Mouse (Mus musculus) heart, embryonic 15.5 days (tissue): ENCODE data around the gene Secisbp2l. TPM values are rescaled to one million over a fixed set of nuclear protein-coding genes. Genes with fewer than 3 reads are reported as not detected.
A peak's percentile ranks its signal among the peaks of the same experiment; 100 is the strongest.

Experiments used
- ATAC-seq: fragments of 200-750 bp; cut with Nextera tagmentation; replicated peaks from 2 replicates; pipeline ENCODE4 v1.8.0; 2017; ENCODE audit warnings: low read depth, moderate TSS enrichment; ENCODE audit not compliant: insufficient number of reproducible peaks, insufficient read depth, low FRiP score
- H3K27ac ChIP-seq: fragments of 300-500 bp; sonication (generic); 2 replicates; pipeline ENCODE4 v1.5.1; 2015; ENCODE audit warnings: mild to moderate bottlenecking, inconsistent platforms
- H3K27me3 ChIP-seq: fragments of 300-500 bp; sonication (generic); 2 replicates; pipeline ENCODE4 v1.6.1; 2015; ENCODE audit warnings: inconsistent platforms
- H3K36me3 ChIP-seq: fragments of 300-500 bp; sonication (generic); 2 replicates; pipeline ENCODE4 v1.6.1; 2015; ENCODE audit warnings: mild to moderate bottlenecking, inconsistent platforms
- H3K4me1 ChIP-seq: fragments of 300-500 bp; sonication (generic); replicated peaks from 2 replicates; pipeline ENCODE4 v1.6.1; 2015; ENCODE audit warnings: inconsistent platforms
- H3K4me2 ChIP-seq: fragments of 300-500 bp; sonication (generic); 2 replicates; pipeline ENCODE4 v1.6.1; 2015; ENCODE audit warnings: inconsistent platforms, mild to moderate bottlenecking, moderate library complexity
- H3K4me3 ChIP-seq: fragments of 300-500 bp; sonication (generic); 2 replicates; pipeline ENCODE4 v1.5.1; 2015; ENCODE audit warnings: mild to moderate bottlenecking, inconsistent platforms
- H3K9ac ChIP-seq: fragments of 300-500 bp; sonication (generic); 2 replicates; pipeline ENCODE4 v1.6.1; 2015; ENCODE audit warnings: mild to moderate bottlenecking, inconsistent platforms
- H3K9me3 ChIP-seq: fragments of 300-500 bp; sonication (generic); replicated peaks from 2 replicates; pipeline ENCODE4 v1.6.1; 2016; ENCODE audit warnings: inconsistent platforms
- WGBS: fragments of 180-500 bp; shearing (Covaris S2); methylation state at CpG from one replicate; pipeline ENCODE4 v1.1.7; 2015; ENCODE audit warnings: mixed read lengths; 5-methylcytosine and 5-hydroxymethylcytosine counted together
- polyA plus RNA-seq: library from polyadenylated mRNA; unstranded; fragments of >200 nt; fragmentation: Nextera tagmentation; extraction: Ambion mirVana; gene quantifications from 2 replicates; pipeline ENCODE4 v1.2.1, GENCODE M21; 2015

The Secisbp2l gene
- polyA plus RNA-seq = 11.3 and 12.8 TPM in 2 replicates

GRCm38 (mm10) chr2:125782719-125783109 is at the start of gene Secisbp2l:
Gene Secisbp2l, minus strand, starts transcription at chr2:125782870.
- H3K27me3 ChIP-seq = no peaks in the 10 kb centered on the region
- ATAC-seq = peak; percentile 97
- no peaks in the 10 kb centered on the region for H3K36me3 ChIP-seq
- H3K9ac ChIP-seq = peak within 1 kb of the TSS; percentile 99
- 0% methylated on average over 28 of the region's 28 CpGs for WGBS
- no peaks in the 10 kb centered on the region for H3K9me3 ChIP-seq
- H3K4me1 ChIP-seq = peaks cover 17% of the 10 kb centered on the region
- peak within 1 kb of the TSS; percentile 100 for H3K4me3 ChIP-seq
- peak within 1 kb of the TSS; percentile 74 for H3K4me2 ChIP-seq
- H3K27ac ChIP-seq = peak within 1 kb of the TSS; percentile 92

GRCm38 (mm10) chr2:125829924-125830323 is 47.3 kb upstream of the Secisbp2l start:
- no peaks in the 10 kb centered on the region for H3K27me3 ChIP-seq
- peaks cover 49% of the 10 kb centered on the region for H3K36me3 ChIP-seq
- no peak overlapping the region for H3K4me3 ChIP-seq
- no peak for ATAC-seq
- 95% methylated on average over 2 of the region's 2 CpGs for WGBS
- H3K27ac ChIP-seq = no peak overlapping the region
- no peaks in the 10 kb centered on the region for H3K9me3 ChIP-seq
- no peak overlapping the region for H3K9ac ChIP-seq
- H3K4me1 ChIP-seq = no peaks in the 10 kb centered on the region
- H3K4me2 ChIP-seq = no peak overlapping the region

GRCm38 (mm10) chr2:125827898-125828297 is 45.2 kb upstream of the Secisbp2l start:
- Histone ChIP-seq H3K9ac (no peak overlapping the region), H3K36me3 (peaks cover 30% of the 10 kb centered on the region)
- WGBS = 75% methylated on average over 4 of the region's 4 CpGs

DNA sequence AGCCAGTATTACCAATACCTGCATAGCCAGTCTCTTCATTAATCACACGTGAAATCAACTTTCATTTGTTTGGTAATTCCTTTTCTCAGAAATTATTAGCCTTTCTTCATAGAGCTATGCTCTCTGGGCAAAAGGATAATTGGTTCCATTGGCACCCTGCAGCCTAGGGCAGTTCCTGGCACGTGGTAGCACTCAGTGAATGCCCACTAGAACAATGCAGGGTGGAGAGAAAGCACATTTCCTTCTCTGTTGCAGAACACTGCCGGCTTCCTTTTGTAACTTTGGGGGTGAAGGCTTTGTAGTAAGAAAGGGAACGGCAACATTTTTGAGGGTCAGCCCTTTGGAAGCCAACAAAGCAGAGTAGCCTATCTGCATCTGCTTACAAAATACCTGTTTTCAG is 43.5 kb upstream of the Secisbp2l start:
- no peak overlapping the region for H3K27ac ChIP-seq
- H3K9me3 ChIP-seq = no peaks in the 10 kb centered on the region
- H3K9ac ChIP-seq = no peak overlapping the region
- no peak overlapping the region for H3K4me3 ChIP-seq
- H3K27me3 ChIP-seq = no peaks in the 10 kb centered on the region
- H3K36me3 ChIP-seq = peaks cover 15% of the 10 kb centered on the region
- H3K4me1 ChIP-seq = no peaks in the 10 kb centered on the region
- no peak for ATAC-seq
- no peak overlapping the region for H3K4me2 ChIP-seq
- 74% methylated on average over 4 of the region's 4 CpGs for WGBS

More at GRCm38 (mm10) chr2:125827898-125828297, 45.2 kb upstream of the Secisbp2l start:
- Histone ChIP-seq H3K4me1 (no peaks in the 10 kb centered on the region), H3K27me3 (no peaks in the 10 kb centered on the region), H3K9me3 (no peaks in the 10 kb centered on the region), H3K4me3 (no peak overlapping the region), H3K27ac (no peak overlapping the region), H3K4me2 (no peak overlapping the region)
- ATAC-seq = no peak

DNA sequence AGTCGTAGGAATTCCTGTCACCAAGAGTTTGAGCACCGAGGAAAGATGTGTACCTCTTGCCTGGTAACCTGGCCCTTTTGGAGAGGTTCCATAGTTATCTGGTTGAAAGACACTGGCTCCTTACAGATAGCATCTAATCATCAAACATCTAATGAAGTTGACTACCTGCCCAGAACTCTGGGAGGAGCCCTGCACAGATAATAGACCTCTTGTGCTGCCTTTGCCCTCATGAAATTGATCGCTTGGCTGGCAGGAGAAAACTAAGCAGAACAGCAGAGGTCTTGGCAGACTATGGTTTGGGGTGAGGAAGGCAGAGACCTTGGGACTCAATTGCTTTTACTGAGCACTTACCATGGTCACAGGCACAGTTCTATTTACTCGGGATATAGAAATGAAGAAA is 37.7 kb upstream of the Secisbp2l start:
- Histone ChIP-seq H3K27me3 (no peaks in the 10 kb centered on the region), H3K9ac (no peak overlapping the region), H3K4me2 (no peak overlapping the region), H3K4me3 (no peak overlapping the region), H3K9me3 (no peaks in the 10 kb centered on the region), H3K36me3 (no peaks in the 10 kb centered on the region), H3K27ac (no peak overlapping the region), H3K4me1 (no peaks in the 10 kb centered on the region)
- no peak for ATAC-seq
- whole genome bisulfite sequencing = 83% methylated on average over 4 of the region's 4 CpGs

GRCm38 (mm10) chr2:125813972-125814595 is 31.4 kb upstream of the Secisbp2l start:
- H3K27me3 ChIP-seq = no peaks in the 10 kb centered on the region
- 66% methylated on average over 9 of the region's 9 CpGs for WGBS
- no peaks in the 10 kb centered on the region for H3K4me1 ChIP-seq
- ATAC-seq = no peak
- no peaks in the 10 kb centered on the region for H3K9me3 ChIP-seq
- no peak overlapping the region for H3K4me3 ChIP-seq
- no peak overlapping the region for H3K27ac ChIP-seq
- H3K36me3 ChIP-seq = no peaks in the 10 kb centered on the region
- H3K4me2 ChIP-seq = no peak overlapping the region
- H3K9ac ChIP-seq = no peak overlapping the region

GRCm38 (mm10) chr2:125811332-125811731 is 28.7 kb upstream of the Secisbp2l start:
- Histone ChIP-seq H3K9ac (no peak overlapping the region), H3K9me3 (no peaks in the 10 kb centered on the region), H3K27ac (no peak overlapping the region), H3K4me3 (no peak overlapping the region), H3K27me3 (no peaks in the 10 kb centered on the region), H3K4me2 (no peak overlapping the region), H3K36me3 (no peaks in the 10 kb centered on the region), H3K4me1 (no peaks in the 10 kb centered on the region)
- ATAC-seq = no peak
- 64% methylated on average over 2 of the region's 2 CpGs for WGBS

- no peak overlapping the region for H3K4me3 ChIP-seq
- 79% methylated on average over 7 of the region's 7 CpGs for WGBS
- H3K27ac ChIP-seq = no peak overlapping the region
- H3K27me3 ChIP-seq = no peaks in the 10 kb centered on the region
- no peaks in the 10 kb centered on the region for H3K9me3 ChIP-seq
- no peak overlapping the region for H3K9ac ChIP-seq
- H3K4me2 ChIP-seq = no peak overlapping the region
- no peak for ATAC-seq
- H3K4me1 ChIP-seq = no peaks in the 10 kb centered on the region
- H3K36me3 ChIP-seq = no peaks in the 10 kb centered on the region
Measured at GRCm38 (mm10) chr2:125809551-125809950, 26.9 kb upstream of the Secisbp2l start.

DNA sequence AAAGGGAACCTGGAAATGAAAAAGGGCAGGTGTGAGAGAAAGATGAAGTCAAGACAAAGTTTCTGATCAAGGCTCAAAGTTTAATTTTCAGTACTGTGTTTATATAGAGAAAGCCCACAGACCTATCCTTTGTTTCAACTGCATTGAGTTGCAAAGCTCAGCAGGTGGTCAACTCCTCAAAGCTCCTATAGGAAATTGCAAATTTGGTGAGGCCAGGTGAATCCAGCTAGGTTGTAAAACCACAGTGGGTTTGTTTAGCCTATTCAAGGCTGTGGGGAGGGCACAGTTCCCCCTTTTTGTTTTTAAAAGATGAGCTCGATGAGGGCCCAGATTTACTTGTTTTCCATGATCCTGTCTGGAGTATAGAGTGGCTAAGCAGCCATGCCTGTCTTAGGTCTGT is 23.2 kb upstream of the Secisbp2l start:
- no peak overlapping the region for H3K4me3 ChIP-seq
- H3K4me2 ChIP-seq = no peak overlapping the region
- 0 out of 2 replicates have a peak, but pooled peaks cover 3% of the 10 kb centered on the region for H3K4me1 ChIP-seq
- no peaks in the 10 kb centered on the region for H3K9me3 ChIP-seq
- no peak overlapping the region for H3K9ac ChIP-seq
- 50% methylated on average over 1 of the region's 1 CpGs for WGBS
- H3K27me3 ChIP-seq = no peaks in the 10 kb centered on the region
- H3K36me3 ChIP-seq = no peaks in the 10 kb centered on the region
- no peak overlapping the region for H3K27ac ChIP-seq
- ATAC-seq = no peak

GRCm38 (mm10) chr2:125801947-125802346 is 19.3 kb upstream of the Secisbp2l start:
- no peak for ATAC-seq
- whole genome bisulfite sequencing = 70% methylated on average over 4 of the region's 4 CpGs
- Histone ChIP-seq H3K4me3 (no peak overlapping the region), H3K27ac (no peak overlapping the region), H3K9me3 (no peaks in the 10 kb centered on the region), H3K9ac (no peak overlapping the region), H3K4me1 (0 out of 2 replicates have a peak, but pooled peaks cover 3% of the 10 kb centered on the region), H3K27me3 (no peaks in the 10 kb centered on the region), H3K4me2 (no peak overlapping the region), H3K36me3 (no peaks in the 10 kb centered on the region)

GRCm38 (mm10) chr2:125801038-125801437 is 18.4 kb upstream of the Secisbp2l start:
- H3K4me2 ChIP-seq = peak overlapping the region; percentile 19; the same call in 1 of the 2 replicates
- peak overlapping the region; percentile 58 for H3K27ac ChIP-seq
- no peak overlapping the region for H3K4me3 ChIP-seq
- H3K36me3 ChIP-seq = no peaks in the 10 kb centered on the region
- H3K4me1 ChIP-seq = 0 out of 2 replicates have a peak, but pooled peaks cover 3% of the 10 kb centered on the region
- H3K9ac ChIP-seq = no peak overlapping the region
- WGBS = 37% methylated on average over 8 of the region's 8 CpGs
- H3K27me3 ChIP-seq = no peaks in the 10 kb centered on the region
- no peak; the same call in 1 of the 2 replicates for ATAC-seq
- H3K9me3 ChIP-seq = no peaks in the 10 kb centered on the region

DNA sequence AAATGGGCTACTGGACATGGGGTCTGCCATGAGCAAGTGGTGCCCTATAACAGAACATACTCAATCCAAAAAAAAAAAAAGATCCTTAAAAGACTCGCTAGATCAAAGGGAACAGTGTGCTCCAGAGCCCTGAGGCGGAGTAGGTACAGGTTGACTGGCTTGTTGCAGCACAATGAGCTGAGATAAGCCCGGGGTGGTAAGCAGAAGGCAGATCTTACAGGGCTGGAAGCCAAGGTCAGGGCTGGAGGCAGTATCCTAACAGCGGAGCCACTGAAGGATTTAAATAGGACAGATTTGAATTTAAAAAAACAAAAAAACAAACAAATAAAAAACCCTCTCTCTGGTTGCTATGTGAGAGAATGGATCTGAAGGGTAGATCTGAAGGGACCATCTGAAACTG is 17.8 kb upstream of the Secisbp2l start:
- H3K9me3 ChIP-seq = no peaks in the 10 kb centered on the region
- 39% methylated on average over 4 of the region's 4 CpGs for WGBS
- no peak overlapping the region for H3K4me3 ChIP-seq
- no peak for ATAC-seq
- H3K27me3 ChIP-seq = no peaks in the 10 kb centered on the region
- no peak overlapping the region for H3K4me2 ChIP-seq
- no peak overlapping the region for H3K9ac ChIP-seq
- H3K4me1 ChIP-seq = 0 out of 2 replicates have a peak, but pooled peaks cover 3% of the 10 kb centered on the region
- H3K27ac ChIP-seq = peak overlapping the region; percentile 58; the same call in 1 of the 2 replicates
- no peaks in the 10 kb centered on the region for H3K36me3 ChIP-seq
